Mouse (Mus musculus) kidney, postnatal 0 days (tissue): ENCODE results near the gene Rnf4. TPM values are rescaled to one million over a fixed set of nuclear protein-coding genes. Genes with fewer than 3 reads are reported as not detected.

Experiments used
- ATAC-seq: fragments of 200-750 bp; cut with Nextera tagmentation; replicated peaks from 2 replicates; pipeline ENCODE4 v1.8.0; 2017; ENCODE audit warnings: low read depth, moderate number of reproducible peaks, moderate TSS enrichment, moderate library complexity; ENCODE audit not compliant: low FRiP score
- DNase-seq: peaks from one replicate; pipeline ENCODE4 v3.0.0-alpha.2; 2016; ENCODE audit warnings: low spot score
- H3K27ac ChIP-seq: fragments of 300-500 bp; sonication (generic); 2 replicates; pipeline ENCODE4 v1.5.1; 2014; ENCODE audit warnings: mild to moderate bottlenecking
- H3K27me3 ChIP-seq: fragments of 300-500 bp; sonication (generic); 2 replicates; pipeline ENCODE4 v1.6.1; 2014; ENCODE audit warnings: low read length, mixed read lengths; ENCODE audit not compliant: insufficient read depth
- H3K36me3 ChIP-seq: fragments of 300-500 bp; sonication (generic); 2 replicates; pipeline ENCODE4 v1.6.1; 2014; ENCODE audit warnings: low read length, mixed read lengths; ENCODE audit not compliant: insufficient read depth
- H3K4me1 ChIP-seq: fragments of 300-500 bp; sonication (generic); replicated peaks from 2 replicates; pipeline ENCODE4 v1.6.1; 2014; ENCODE audit warnings: antibody characterized with exemption, low read length, mixed read lengths; ENCODE audit not compliant: insufficient read depth
- H3K4me2 ChIP-seq: fragments of 300-500 bp; sonication (generic); 2 replicates; pipeline ENCODE4 v1.6.1; 2014; ENCODE audit warnings: mild to moderate bottlenecking, low read length, moderate library complexity, mixed read lengths
- H3K4me3 ChIP-seq: fragments of 300-500 bp; sonication (generic); replicated peaks from 2 replicates; pipeline ENCODE4 v1.5.1; 2014; ENCODE audit warnings: low read depth, low read length
- H3K9ac ChIP-seq: fragments of 300-500 bp; sonication (generic); 2 replicates; pipeline ENCODE4 v1.6.1; 2014; ENCODE audit warnings: low read depth, low read length
- H3K9me3 ChIP-seq: fragments of 300-500 bp; sonication (generic); replicated peaks from 2 replicates; pipeline ENCODE4 v1.6.1; 2016; ENCODE audit warnings: low read length, inconsistent platforms, mixed read lengths
- CTCF ChIP-seq: IDR thresholded peaks from 2 replicates; pipeline ENCODE4 v1.5.1; 2016; ENCODE audit warnings: antibody characterized with exemption, low read depth, mild to moderate bottlenecking, moderate library complexity
- WGBS: fragments of 180-500 bp; shearing (Covaris S2); extraction: QIAGEN DNeasy Blood & Tissue Kit; methylation state at CpG from one replicate; pipeline ENCODE4 v1.1.7; 2014; 5-methylcytosine and 5-hydroxymethylcytosine counted together
- polyA plus RNA-seq: library from polyadenylated mRNA; unstranded; fragments of >200 nt; fragmentation: Nextera tagmentation; extraction: Ambion mirVana; gene quantifications from 2 replicates; pipeline ENCODE4 v1.2.1, GENCODE M21; 2015

Rnf4 gene
- polyA plus RNA-seq, 1 experiment from 2014 or later: 118 TPM

DNA sequence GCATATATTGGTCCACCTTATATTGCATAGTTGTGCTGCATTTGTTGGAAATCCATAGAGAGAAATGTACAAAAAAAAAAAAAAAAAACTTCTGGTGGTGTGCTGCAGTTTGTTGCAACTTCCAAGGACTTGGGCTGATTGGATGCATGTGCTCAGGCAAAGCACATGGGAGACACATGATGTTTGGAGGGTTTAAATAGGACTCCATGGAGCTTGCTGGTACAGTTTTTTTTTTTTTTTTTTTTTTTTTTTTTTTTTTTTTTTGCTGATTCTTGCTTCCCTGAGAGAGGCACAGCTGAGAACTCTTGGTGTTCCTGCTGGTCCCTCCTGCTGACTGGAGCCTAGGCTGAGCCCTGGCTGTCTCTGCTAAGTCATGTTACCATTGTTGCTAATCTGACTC is 27.0 kb downstream of the Rnf4 start:
- Histone ChIP-seq H3K9ac (no peak overlapping the region), H3K27ac (no peak overlapping the region), H3K27me3 (no peaks in the 10 kb centered on the region), H3K4me2 (no peak overlapping the region), H3K4me3 (no peak overlapping the region), H3K36me3 (peaks cover 10% of the 10 kb centered on the region), H3K4me1 (no peaks in the 10 kb centered on the region), H3K9me3 (no peaks in the 10 kb centered on the region)
- no peak for TF ChIP-seq CTCF
- ATAC-seq: no peak
- no peak for DNase-seq

DNA sequence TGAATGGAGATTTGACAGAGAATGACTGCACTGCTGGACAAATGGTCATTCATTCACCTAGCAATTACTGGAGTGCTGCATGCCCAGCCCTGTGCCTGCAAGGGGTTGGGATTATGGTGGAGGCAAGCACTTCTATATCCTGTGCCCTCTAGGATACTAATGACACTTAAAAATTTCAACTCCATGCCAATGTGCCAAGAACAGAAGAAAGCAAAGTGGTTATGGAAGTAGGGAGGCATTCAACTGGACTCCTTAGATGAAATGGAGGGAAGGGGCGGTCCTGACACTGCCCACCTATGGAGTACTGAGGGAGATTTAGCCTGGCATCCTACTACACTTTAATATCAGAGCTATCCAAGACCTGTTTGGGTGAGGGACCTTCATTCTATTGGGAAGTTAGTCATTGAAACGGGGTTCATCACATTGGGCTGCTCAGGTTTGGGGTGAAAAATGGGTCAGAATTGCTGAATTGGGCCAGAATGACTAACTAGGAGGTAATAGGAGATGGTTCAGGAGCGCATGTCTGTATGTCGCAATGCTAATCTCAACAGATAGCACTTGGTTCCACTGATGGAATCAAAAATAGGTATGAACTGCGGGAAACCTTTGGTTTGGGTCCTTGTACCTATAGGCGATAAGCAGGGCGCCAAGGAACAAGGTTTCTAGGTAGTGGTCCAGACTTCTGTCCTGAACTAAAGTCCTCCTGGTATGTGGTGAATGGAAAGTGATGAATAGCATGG is 32.6 kb downstream of the Rnf4 start:
- peak overlapping the region; percentile 61 for H3K9ac ChIP-seq
- no peaks in the 10 kb centered on the region for H3K36me3 ChIP-seq
- peaks cover 10% of the 10 kb centered on the region; the same call in 1 of the 2 replicates for H3K4me1 ChIP-seq
- no peak for DNase-seq
- peak overlapping the region; percentile 75 for H3K4me2 ChIP-seq
- no peaks in the 10 kb centered on the region for H3K27me3 ChIP-seq
- H3K27ac ChIP-seq: peak overlapping the region; percentile 76
- no peaks in the 10 kb centered on the region for H3K9me3 ChIP-seq
- 69% methylated on average over 7 of the region's 7 CpGs for WGBS
- no peak for ATAC-seq
- TF ChIP-seq CTCF: no peak
- H3K4me3 ChIP-seq: peak overlapping the region; percentile 82

DNA sequence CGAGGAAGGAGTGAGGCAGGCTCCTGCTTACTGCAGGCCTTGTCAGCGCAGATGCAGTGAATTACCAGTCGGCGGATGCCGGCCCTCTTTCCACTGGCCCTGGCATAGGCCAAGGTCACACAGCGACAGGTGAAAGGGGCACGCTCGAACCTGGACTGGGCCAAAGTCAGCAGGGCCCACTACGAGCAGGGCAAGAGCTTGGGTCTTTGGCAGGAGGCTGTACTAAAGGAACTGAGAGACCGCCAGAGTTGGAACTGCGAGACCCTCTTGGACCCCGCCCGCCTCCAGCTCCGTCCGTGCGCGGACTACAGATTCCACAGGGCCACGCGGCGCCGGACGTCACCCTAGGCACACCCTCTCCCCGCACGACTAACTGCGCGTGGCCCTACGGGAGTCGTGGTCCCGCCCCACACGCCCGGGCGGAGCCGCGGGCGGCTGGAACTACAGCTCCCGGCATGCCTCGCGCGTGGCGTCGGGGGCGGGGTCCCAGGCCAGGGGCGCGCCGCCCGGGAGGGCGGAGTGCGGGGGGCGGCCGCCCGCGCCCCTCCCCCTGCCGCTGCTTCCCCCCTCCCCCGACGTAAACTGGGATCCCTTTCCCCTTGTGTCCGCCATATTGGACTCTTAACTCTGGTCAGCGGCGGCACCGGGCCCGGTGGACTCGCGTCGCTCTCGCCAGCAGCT is 33.4 kb downstream of the Rnf4 start, which contains the start of gene Fam193a:
TSS of gene Fam193a (plus strand) at position 593 of the 681 bp plus-strand sequence.
- under 1% methylated on average over 55 of the region's 64 CpGs for WGBS
- Histone ChIP-seq H3K27me3 (no peaks in the 10 kb centered on the region), H3K36me3 (no peaks in the 10 kb centered on the region), H3K9ac (peak within 1 kb of the TSS; percentile 98), H3K27ac (peak within 1 kb of the TSS; percentile 83), H3K9me3 (no peaks in the 10 kb centered on the region), H3K4me1 (peaks cover 10% of the 10 kb centered on the region; the same call in 1 of the 2 replicates), H3K4me2 (peak within 1 kb of the TSS; percentile 75), H3K4me3 (peak within 1 kb of the TSS; percentile 82)
- ATAC-seq: peak; percentile 98
- TF ChIP-seq CTCF: no peak
- DNase-seq: peak; percentile 98

DNA sequence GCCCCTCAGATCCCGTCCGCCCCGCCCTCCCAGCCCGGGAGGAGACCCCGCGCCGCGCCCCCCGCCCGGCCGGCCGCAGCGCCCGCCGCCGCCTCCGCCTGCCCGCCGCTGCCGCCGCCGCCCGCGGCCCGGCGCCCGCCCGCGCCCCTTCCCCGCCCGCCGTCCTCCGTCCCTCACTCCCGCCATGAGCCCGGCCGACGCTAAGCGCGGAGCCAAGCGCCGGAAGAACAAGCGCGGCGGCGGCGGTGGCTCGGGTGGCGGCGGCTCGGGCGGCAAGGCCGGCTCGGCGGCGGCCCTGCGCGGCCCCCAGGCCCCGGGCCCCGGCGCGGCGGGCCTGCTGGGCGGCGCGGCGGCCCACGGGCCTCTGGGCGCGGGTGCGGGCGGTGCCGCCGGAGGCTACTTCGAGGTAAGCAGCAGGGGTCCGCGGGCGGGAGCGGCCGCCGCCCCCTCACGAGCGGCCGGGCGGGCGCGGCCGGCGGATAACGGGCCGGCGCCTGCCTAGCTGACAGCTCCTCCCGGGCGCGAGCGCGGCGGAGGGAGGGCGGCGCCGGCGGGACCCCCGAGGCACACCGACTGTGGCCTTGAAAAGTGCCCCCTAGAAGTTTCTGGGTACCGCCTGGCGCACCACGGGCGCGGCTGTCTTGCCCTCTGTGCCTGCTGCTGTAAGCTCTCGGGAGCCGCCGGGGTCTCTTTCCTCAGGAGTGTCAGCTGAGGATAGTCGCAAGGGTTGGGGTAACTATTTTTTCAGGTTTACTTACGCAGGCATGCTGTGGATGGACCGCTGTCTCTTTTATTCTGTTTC is 34.1 kb downstream of the Rnf4 start:
- peak overlapping the region; percentile 82 for H3K4me3 ChIP-seq
- no peaks in the 10 kb centered on the region for H3K36me3 ChIP-seq
- H3K27me3 ChIP-seq: no peaks in the 10 kb centered on the region
- no peak for TF ChIP-seq CTCF
- peak overlapping the region; percentile 83 for H3K27ac ChIP-seq
- peak overlapping the region; percentile 98 for H3K9ac ChIP-seq
- peaks cover 10% of the 10 kb centered on the region; the same call in 1 of the 2 replicates for H3K4me1 ChIP-seq
- WGBS: 2% methylated on average over 87 of the region's 114 CpGs
- peak overlapping the region; percentile 72 for H3K4me2 ChIP-seq
- no peaks in the 10 kb centered on the region for H3K9me3 ChIP-seq
- 0 out of 2 replicates have a peak, but pooled peaks have one; percentile 1 for ATAC-seq
- peak; percentile 39 for DNase-seq

DNA sequence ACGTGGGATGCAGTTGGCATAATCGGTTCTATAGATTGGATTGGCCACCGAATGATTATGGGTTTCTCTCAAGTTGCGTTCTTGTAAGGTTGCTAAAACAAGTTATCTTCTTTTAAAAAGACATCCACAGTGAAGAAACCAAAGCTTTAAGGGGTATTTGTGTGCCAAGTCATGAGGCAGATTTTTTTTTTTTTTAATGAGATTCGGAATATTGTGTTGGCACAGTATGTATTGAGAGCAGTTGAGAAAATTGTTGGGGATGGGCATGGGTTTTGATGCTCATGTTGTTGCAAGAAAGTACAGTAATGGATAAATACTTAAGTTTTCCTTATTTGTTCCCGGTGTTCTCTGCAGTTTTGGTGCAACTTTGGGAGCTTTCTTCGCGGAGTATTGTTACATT is 34.8 kb downstream of the Rnf4 start:
- Histone ChIP-seq H3K9ac (peak overlapping the region; percentile 98), H3K27ac (no peak overlapping the region), H3K27me3 (no peaks in the 10 kb centered on the region), H3K36me3 (no peaks in the 10 kb centered on the region), H3K4me2 (peak overlapping the region; percentile 72), H3K4me3 (peak overlapping the region; percentile 82), H3K9me3 (no peaks in the 10 kb centered on the region), H3K4me1 (peaks cover 10% of the 10 kb centered on the region; the same call in 1 of the 2 replicates)
- no peak for ATAC-seq
- WGBS: 24% methylated on average over 8 of the region's 8 CpGs
- TF ChIP-seq CTCF: no peak
- DNase-seq: no peak

DNA sequence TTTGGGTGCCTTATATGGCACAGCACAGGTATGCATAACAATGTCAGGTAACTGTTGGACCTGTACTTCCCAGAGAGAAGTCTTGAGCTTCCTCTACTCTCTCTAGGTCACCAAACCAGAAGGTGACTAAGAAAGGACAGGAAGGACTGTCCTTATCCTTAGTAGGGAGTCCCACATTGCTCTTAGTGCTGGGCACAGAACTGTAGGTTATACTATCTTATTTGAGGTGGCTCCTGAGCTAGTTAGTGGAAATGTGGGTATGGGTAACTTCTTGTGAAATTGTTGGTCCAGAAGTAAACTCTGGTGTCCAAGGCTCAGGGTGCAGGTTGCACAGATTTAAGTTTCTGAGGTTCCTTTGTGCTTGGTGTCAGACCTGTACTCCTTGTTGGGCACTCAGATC is 36.1 kb downstream of the Rnf4 start:
- Histone ChIP-seq H3K27me3 (no peaks in the 10 kb centered on the region), H3K4me1 (peaks cover 10% of the 10 kb centered on the region; the same call in 1 of the 2 replicates), H3K4me2 (no peak overlapping the region), H3K4me3 (no peak overlapping the region), H3K27ac (no peak overlapping the region), H3K9me3 (no peaks in the 10 kb centered on the region), H3K9ac (no peak overlapping the region), H3K36me3 (no peaks in the 10 kb centered on the region)
- TF ChIP-seq CTCF: no peak
- ATAC-seq: no peak
- no peak for DNase-seq
